Mouse (Mus musculus) heart, embryonic 15.5 days (tissue): Measurements from ENCODE around the gene Gm5868. TPM values are rescaled to one million over a fixed set of nuclear protein-coding genes. Genes with fewer than 3 reads are reported as not detected.
"Not testable (repeated sequence)": the region's sequence is repeated elsewhere in the genome, so short reads cannot be mapped to it uniquely, and the experiment has no call there.

Experiments used
- ATAC-seq: fragments of 200-750 bp; cut with Nextera tagmentation; replicated peaks from 2 replicates; pipeline ENCODE4 v1.8.0; 2017; ENCODE audit warnings: low read depth, moderate TSS enrichment; ENCODE audit not compliant: insufficient number of reproducible peaks, insufficient read depth, low FRiP score
- H3K27ac ChIP-seq: fragments of 300-500 bp; sonication (generic); 2 replicates; pipeline ENCODE4 v1.5.1; 2015; ENCODE audit warnings: mild to moderate bottlenecking, inconsistent platforms
- H3K27me3 ChIP-seq: fragments of 300-500 bp; sonication (generic); 2 replicates; pipeline ENCODE4 v1.6.1; 2015; ENCODE audit warnings: inconsistent platforms
- H3K36me3 ChIP-seq: fragments of 300-500 bp; sonication (generic); 2 replicates; pipeline ENCODE4 v1.6.1; 2015; ENCODE audit warnings: mild to moderate bottlenecking, inconsistent platforms
- H3K4me1 ChIP-seq: fragments of 300-500 bp; sonication (generic); replicated peaks from 2 replicates; pipeline ENCODE4 v1.6.1; 2015; ENCODE audit warnings: inconsistent platforms
- H3K4me2 ChIP-seq: fragments of 300-500 bp; sonication (generic); 2 replicates; pipeline ENCODE4 v1.6.1; 2015; ENCODE audit warnings: inconsistent platforms, mild to moderate bottlenecking, moderate library complexity
- H3K4me3 ChIP-seq: fragments of 300-500 bp; sonication (generic); 2 replicates; pipeline ENCODE4 v1.5.1; 2015; ENCODE audit warnings: mild to moderate bottlenecking, inconsistent platforms
- H3K9ac ChIP-seq: fragments of 300-500 bp; sonication (generic); 2 replicates; pipeline ENCODE4 v1.6.1; 2015; ENCODE audit warnings: mild to moderate bottlenecking, inconsistent platforms
- H3K9me3 ChIP-seq: fragments of 300-500 bp; sonication (generic); replicated peaks from 2 replicates; pipeline ENCODE4 v1.6.1; 2016; ENCODE audit warnings: inconsistent platforms
- WGBS: fragments of 180-500 bp; shearing (Covaris S2); methylation state at CpG from one replicate; pipeline ENCODE4 v1.1.7; 2015; ENCODE audit warnings: mixed read lengths; 5-methylcytosine and 5-hydroxymethylcytosine counted together
- polyA plus RNA-seq: library from polyadenylated mRNA; unstranded; fragments of >200 nt; fragmentation: Nextera tagmentation; extraction: Ambion mirVana; gene quantifications from 2 replicates; pipeline ENCODE4 v1.2.1, GENCODE M21; 2015

Gene Gm5868
- polyA plus RNA-seq, 1 experiment from 2014 or later, result 0.10 TPM

- H3K36me3 ChIP-seq, ATAC-seq, H3K27ac ChIP-seq, H3K9me3 ChIP-seq, H3K4me1 ChIP-seq: not testable (repeated sequence)
- WGBS, result 4% methylated on average over 63 of the region's 73 CpGs
- peaks cover 28% of the 10 kb centered on the region for H3K27me3 ChIP-seq
- peak overlapping the region; percentile 48 for H3K9ac ChIP-seq
- H3K4me2 ChIP-seq, result peak overlapping the region; percentile 89
- H3K4me3 ChIP-seq, result peak overlapping the region; percentile 53
These were observed 7.0 kb downstream of the Gm5868 start for GRCm38 (mm10) chr5:72580088-72580969.

GRCm38 (mm10) chr5:72579599-72579998, 7.8 kb downstream of the Gm5868 start:
- not testable (repeated sequence) for H3K9ac ChIP-seq, H3K4me2 ChIP-seq, H3K27ac ChIP-seq, H3K9me3 ChIP-seq, H3K36me3 ChIP-seq, H3K4me1 ChIP-seq, H3K4me3 ChIP-seq, ATAC-seq
- H3K27me3 ChIP-seq, result peaks cover 28% of the 10 kb centered on the region
- WGBS, result 59% methylated on average over 10 of the region's 10 CpGs

- Histone ChIP-seq H3K27ac (no peak overlapping the region), H3K27me3 (no peaks in the 10 kb centered on the region), H3K36me3 (no peaks in the 10 kb centered on the region), H3K4me3 (no peak overlapping the region), H3K9me3 (no peaks in the 10 kb centered on the region), H3K4me2 (no peak overlapping the region), H3K9ac (no peak overlapping the region), H3K4me1 (no peaks in the 10 kb centered on the region)
- WGBS, result 83% methylated on average over 5 of the region's 5 CpGs
- no peak for ATAC-seq
These were observed 21.7 kb downstream of the Gm5868 start for GRCm38 (mm10) chr5:72565621-72566020.

- not testable (repeated sequence) for H3K4me1 ChIP-seq, H3K9me3 ChIP-seq, ATAC-seq, H3K4me2 ChIP-seq, H3K27me3 ChIP-seq, H3K27ac ChIP-seq, H3K4me3 ChIP-seq, H3K9ac ChIP-seq, H3K36me3 ChIP-seq
- WGBS, result 54% methylated on average over 2 of the region's 2 CpGs
These were observed 24.2 kb downstream of the Gm5868 start for GRCm38 (mm10) chr5:72563183-72563582.

- H3K9me3 ChIP-seq, result no peaks in the 10 kb centered on the region
- ATAC-seq, result no peak
- WGBS, result 50% methylated on average over 3 of the region's 3 CpGs
These were observed 26.2 kb downstream of the Gm5868 start for GRCm38 (mm10) chr5:72560976-72561628.

GRCm38 (mm10) chr5:72559544-72560049, 27.8 kb downstream of the Gm5868 start, which contains the start of gene Nfxl1:
Gene Nfxl1 (minus strand): TSS chr5:72559684.
- no peaks in the 10 kb centered on the region for H3K27me3 ChIP-seq
- H3K9me3 ChIP-seq, result no peaks in the 10 kb centered on the region
- H3K4me1 ChIP-seq, result peaks cover 8% of the 10 kb centered on the region
- H3K36me3 ChIP-seq, result peaks cover 1% of the 10 kb centered on the region; the same call in 1 of the 2 replicates
- H3K4me2 ChIP-seq, result peak within 1 kb of the TSS; percentile 90
- ATAC-seq, result peak; percentile 93
- WGBS, result under 1% methylated on average over 42 of the region's 42 CpGs
- peak within 1 kb of the TSS; percentile 89 for H3K4me3 ChIP-seq
- peak within 1 kb of the TSS; percentile 92 for H3K9ac ChIP-seq
- H3K27ac ChIP-seq, result peak within 1 kb of the TSS; percentile 65

More at GRCm38 (mm10) chr5:72560976-72561628, 26.2 kb downstream of the Gm5868 start:
- Histone ChIP-seq H3K27ac (no peak overlapping the region), H3K27me3 (no peaks in the 10 kb centered on the region), H3K36me3 (no peaks in the 10 kb centered on the region; the same call in 1 of the 2 replicates), H3K4me2 (no peak overlapping the region), H3K4me1 (peaks cover 8% of the 10 kb centered on the region), H3K9ac (no peak overlapping the region), H3K4me3 (no peak overlapping the region)

- peak overlapping the region; percentile 92 for H3K9ac ChIP-seq
- H3K9me3 ChIP-seq, result no peaks in the 10 kb centered on the region
- H3K27ac ChIP-seq, result peak overlapping the region; percentile 65
- no peaks in the 10 kb centered on the region for H3K27me3 ChIP-seq
- H3K4me1 ChIP-seq, result peaks cover 8% of the 10 kb centered on the region
- peak; percentile 59 for ATAC-seq
- peak overlapping the region; percentile 90 for H3K4me2 ChIP-seq
- H3K36me3 ChIP-seq, result peaks cover 5% of the 10 kb centered on the region; the same call in 1 of the 2 replicates
- peak overlapping the region; percentile 89 for H3K4me3 ChIP-seq
- 1% methylated on average over 57 of the region's 57 CpGs for WGBS
These were observed 28.4 kb downstream of the Gm5868 start for GRCm38 (mm10) chr5:72558716-72559526.

GRCm38 (mm10) chr5:72556245-72556644, 31.1 kb downstream of the Gm5868 start:
- Histone ChIP-seq H3K4me2 (no peak overlapping the region), H3K9ac (no peak overlapping the region), H3K27ac (no peak overlapping the region), H3K36me3 (peaks cover 12% of the 10 kb centered on the region; the same call in 1 of the 2 replicates), H3K4me3 (no peak overlapping the region), H3K9me3 (no peaks in the 10 kb centered on the region), H3K4me1 (peaks cover 8% of the 10 kb centered on the region), H3K27me3 (no peaks in the 10 kb centered on the region)
- WGBS, result 88% methylated on average over 3 of the region's 3 CpGs
- ATAC-seq, result no peak

- no peak overlapping the region for H3K4me2 ChIP-seq
- no peaks in the 10 kb centered on the region for H3K9me3 ChIP-seq
- H3K27me3 ChIP-seq, result no peaks in the 10 kb centered on the region
- H3K27ac ChIP-seq, result no peak overlapping the region
- no peak for ATAC-seq
- H3K4me3 ChIP-seq, result no peak overlapping the region
- peaks cover 16% of the 10 kb centered on the region; the same call in 1 of the 2 replicates for H3K36me3 ChIP-seq
- H3K4me1 ChIP-seq, result no peaks in the 10 kb centered on the region
- 93% methylated on average over 3 of the region's 3 CpGs for WGBS
- no peak overlapping the region for H3K9ac ChIP-seq
These were observed 36.1 kb downstream of the Gm5868 start for GRCm38 (mm10) chr5:72551209-72551608.
